Mouse (Mus musculus): Measurements from ENCODE around the gene Glb1l. TPM values are rescaled to one million over a fixed set of nuclear protein-coding genes. Genes with fewer than 3 reads are reported as not detected.

Gene Glb1l
- polyA plus RNA-seq, 1 experiment from 2014 or later = 6.8 TPM

- no peak overlapping the region for H3K9ac ChIP-seq (ENCODE audit: low read depth, low read length)
- no peaks in the 10 kb centered on the region for H3K9me3 ChIP-seq (replicated peaks; ENCODE audit: control insufficient read depth, low read length)
- peaks cover 9% of the 10 kb centered on the region for H3K36me3 ChIP-seq (ENCODE audit: control insufficient read depth, insufficient read depth, low read length)
- ATAC-seq (replicated peaks; ENCODE audit: insufficient number of reproducible peaks, low FRiP score, low TSS enrichment) = no peak
- 0 out of 2 replicates have a peak overlapping the region, but pooled peaks have one; percentile 67 for H3K4me3 ChIP-seq (ENCODE audit: low read depth, low read length)
- peaks cover 13% of the 10 kb centered on the region for H3K4me1 ChIP-seq (ENCODE audit: control insufficient read depth, insufficient read depth, low read length)
- peak overlapping the region; percentile 100 for H3K4me2 ChIP-seq
- H3K27ac ChIP-seq (ENCODE audit: low read depth, low read length) = no peak overlapping the region
- WGBS (ENCODE audit: insufficient replicate concordance) = 66% methylated on average over 13 of the region's 13 CpGs
- peaks cover 52% of the 10 kb centered on the region for H3K27me3 ChIP-seq (ENCODE audit: control insufficient read depth, insufficient read depth, low read length)
Measured at GRCm38 (mm10) chr1:75216797-75217585, 6.4 kb upstream of the Glb1l start.

- H3K9me3 ChIP-seq (replicated peaks; ENCODE audit: control insufficient read depth, low read length) = no peaks in the 10 kb centered on the region
- no peak overlapping the region for H3K27ac ChIP-seq (ENCODE audit: low read depth, low read length)
- H3K4me1 ChIP-seq (ENCODE audit: control insufficient read depth, insufficient read depth, low read length) = peaks cover 21% of the 10 kb centered on the region
- H3K27me3 ChIP-seq (ENCODE audit: control insufficient read depth, insufficient read depth, low read length) = peaks cover 42% of the 10 kb centered on the region
- H3K9ac ChIP-seq (ENCODE audit: low read depth, low read length) = no peak overlapping the region
- H3K4me2 ChIP-seq = no peak overlapping the region
- ATAC-seq (replicated peaks; ENCODE audit: insufficient number of reproducible peaks, low FRiP score, low TSS enrichment) = no peak
- peaks cover 9% of the 10 kb centered on the region for H3K36me3 ChIP-seq (ENCODE audit: control insufficient read depth, insufficient read depth, low read length)
- H3K4me3 ChIP-seq (ENCODE audit: low read depth, low read length) = no peak overlapping the region
- WGBS (ENCODE audit: insufficient replicate concordance) = 95% methylated on average over 9 of the region's 9 CpGs
Measured at GRCm38 (mm10) chr1:75215785-75216184, 5.2 kb upstream of the Glb1l start.

- Histone ChIP-seq H3K27ac (ENCODE audit: low read depth, low read length) (no peak overlapping the region), H3K4me1 (ENCODE audit: control insufficient read depth, insufficient read depth, low read length) (peaks cover 25% of the 10 kb centered on the region), H3K9me3 (replicated peaks; ENCODE audit: control insufficient read depth, low read length) (no peaks in the 10 kb centered on the region), H3K36me3 (ENCODE audit: control insufficient read depth, insufficient read depth, low read length) (peaks cover 9% of the 10 kb centered on the region), H3K4me2 (no peak overlapping the region), H3K9ac (ENCODE audit: low read depth, low read length) (no peak overlapping the region), H3K4me3 (ENCODE audit: low read depth, low read length) (no peak overlapping the region), H3K27me3 (ENCODE audit: control insufficient read depth, insufficient read depth, low read length) (peaks cover 33% of the 10 kb centered on the region)
- ATAC-seq (replicated peaks; ENCODE audit: insufficient number of reproducible peaks, low FRiP score, low TSS enrichment) = no peak
- 71% methylated on average over 5 of the region's 5 CpGs for WGBS (ENCODE audit: insufficient replicate concordance)
Measured at GRCm38 (mm10) chr1:75214886-75215285, 4.3 kb upstream of the Glb1l start.

- Histone ChIP-seq H3K4me1 (ENCODE audit: control insufficient read depth, insufficient read depth, low read length) (peaks cover 23% of the 10 kb centered on the region), H3K9ac (ENCODE audit: low read depth, low read length) (no peak overlapping the region), H3K9me3 (replicated peaks; ENCODE audit: control insufficient read depth, low read length) (no peaks in the 10 kb centered on the region), H3K4me2 (no peak overlapping the region), H3K36me3 (ENCODE audit: control insufficient read depth, insufficient read depth, low read length) (peaks cover 9% of the 10 kb centered on the region), H3K27me3 (ENCODE audit: control insufficient read depth, insufficient read depth, low read length) (peaks cover 33% of the 10 kb centered on the region), H3K27ac (ENCODE audit: low read depth, low read length) (no peak overlapping the region), H3K4me3 (ENCODE audit: low read depth, low read length) (no peak overlapping the region)
- ATAC-seq (replicated peaks; ENCODE audit: insufficient number of reproducible peaks, low FRiP score, low TSS enrichment) = no peak
- WGBS (ENCODE audit: insufficient replicate concordance) = 70% methylated on average over 2 of the region's 2 CpGs
Measured at GRCm38 (mm10) chr1:75214442-75214841, 3.8 kb upstream of the Glb1l start.

GRCm38 (mm10) chr1:75213096-75213495 lies 2.5 kb upstream of the Glb1l start:
- H3K4me3 ChIP-seq (ENCODE audit: low read depth, low read length) = no peak overlapping the region
- H3K36me3 ChIP-seq (ENCODE audit: control insufficient read depth, insufficient read depth, low read length) = peaks cover 9% of the 10 kb centered on the region
- 79% methylated on average over 7 of the region's 7 CpGs for WGBS (ENCODE audit: insufficient replicate concordance)
- H3K4me1 ChIP-seq (ENCODE audit: control insufficient read depth, insufficient read depth, low read length) = peaks cover 22% of the 10 kb centered on the region
- H3K9ac ChIP-seq (ENCODE audit: low read depth, low read length) = no peak overlapping the region
- no peak for ATAC-seq (replicated peaks; ENCODE audit: insufficient number of reproducible peaks, low FRiP score, low TSS enrichment)
- no peaks in the 10 kb centered on the region for H3K9me3 ChIP-seq (replicated peaks; ENCODE audit: control insufficient read depth, low read length)
- no peak overlapping the region for H3K4me2 ChIP-seq
- H3K27me3 ChIP-seq (ENCODE audit: control insufficient read depth, insufficient read depth, low read length) = peaks cover 32% of the 10 kb centered on the region
- H3K27ac ChIP-seq (ENCODE audit: low read depth, low read length) = no peak overlapping the region

GRCm38 (mm10) chr1:75212542-75212941 lies 1.9 kb upstream of the Glb1l start:
- no peak overlapping the region for H3K27ac ChIP-seq (ENCODE audit: low read depth, low read length)
- H3K4me3 ChIP-seq (ENCODE audit: low read depth, low read length) = no peak overlapping the region
- H3K9ac ChIP-seq (ENCODE audit: low read depth, low read length) = no peak overlapping the region
- H3K36me3 ChIP-seq (ENCODE audit: control insufficient read depth, insufficient read depth, low read length) = peaks cover 9% of the 10 kb centered on the region
- H3K27me3 ChIP-seq (ENCODE audit: control insufficient read depth, insufficient read depth, low read length) = peaks cover 26% of the 10 kb centered on the region
- H3K4me1 ChIP-seq (ENCODE audit: control insufficient read depth, insufficient read depth, low read length) = peaks cover 22% of the 10 kb centered on the region
- no peaks in the 10 kb centered on the region for H3K9me3 ChIP-seq (replicated peaks; ENCODE audit: control insufficient read depth, low read length)
- WGBS (ENCODE audit: insufficient replicate concordance) = 85% methylated on average over 4 of the region's 4 CpGs
- H3K4me2 ChIP-seq = peak overlapping the region; percentile 8; the same call in 1 of the 2 replicates
- no peak for ATAC-seq (replicated peaks; ENCODE audit: insufficient number of reproducible peaks, low FRiP score, low TSS enrichment)

- peak overlapping the region; percentile 95 for H3K9ac ChIP-seq (ENCODE audit: low read depth, low read length)
- H3K4me2 ChIP-seq = peak overlapping the region; percentile 97
- no peak for ATAC-seq (replicated peaks; ENCODE audit: insufficient number of reproducible peaks, low FRiP score, low TSS enrichment)
- peak overlapping the region; percentile 29; the same call in 1 of the 2 replicates for H3K27ac ChIP-seq (ENCODE audit: low read depth, low read length)
- H3K36me3 ChIP-seq (ENCODE audit: control insufficient read depth, insufficient read depth, low read length) = peaks cover 9% of the 10 kb centered on the region
- no peaks in the 10 kb centered on the region for H3K9me3 ChIP-seq (replicated peaks; ENCODE audit: control insufficient read depth, low read length)
- peak overlapping the region; percentile 99 for H3K4me3 ChIP-seq (ENCODE audit: low read depth, low read length)
- WGBS (ENCODE audit: insufficient replicate concordance) = 11% methylated on average over 17 of the region's 17 CpGs
- peaks cover 22% of the 10 kb centered on the region for H3K4me1 ChIP-seq (ENCODE audit: control insufficient read depth, insufficient read depth, low read length)
- peaks cover 15% of the 10 kb centered on the region for H3K27me3 ChIP-seq (ENCODE audit: control insufficient read depth, insufficient read depth, low read length)
Measured at GRCm38 (mm10) chr1:75211141-75211708, 612 bp upstream of the Glb1l start.

GRCm38 (mm10) chr1:75208967-75209678 lies 1.5 kb downstream of the Glb1l start:
- H3K36me3 ChIP-seq (ENCODE audit: control insufficient read depth, insufficient read depth, low read length) = peaks cover 5% of the 10 kb centered on the region
- WGBS (ENCODE audit: insufficient replicate concordance) = 12% methylated on average over 34 of the region's 34 CpGs
- H3K9ac ChIP-seq (ENCODE audit: low read depth, low read length) = peak overlapping the region; percentile 70
- H3K4me3 ChIP-seq (ENCODE audit: low read depth, low read length) = peak overlapping the region; percentile 44
- H3K9me3 ChIP-seq (replicated peaks; ENCODE audit: control insufficient read depth, low read length) = no peaks in the 10 kb centered on the region
- H3K27ac ChIP-seq (ENCODE audit: low read depth, low read length) = no peak overlapping the region
- H3K4me2 ChIP-seq = peak overlapping the region; percentile 97
- peaks cover 11% of the 10 kb centered on the region for H3K27me3 ChIP-seq (ENCODE audit: control insufficient read depth, insufficient read depth, low read length)
- ATAC-seq (replicated peaks; ENCODE audit: insufficient number of reproducible peaks, low FRiP score, low TSS enrichment) = no peak
- H3K4me1 ChIP-seq (ENCODE audit: control insufficient read depth, insufficient read depth, low read length) = peaks cover 22% of the 10 kb centered on the region
